Mouse (Mus musculus): ENCODE results near the gene Bbof1.

Gene Bbof1

DNA sequence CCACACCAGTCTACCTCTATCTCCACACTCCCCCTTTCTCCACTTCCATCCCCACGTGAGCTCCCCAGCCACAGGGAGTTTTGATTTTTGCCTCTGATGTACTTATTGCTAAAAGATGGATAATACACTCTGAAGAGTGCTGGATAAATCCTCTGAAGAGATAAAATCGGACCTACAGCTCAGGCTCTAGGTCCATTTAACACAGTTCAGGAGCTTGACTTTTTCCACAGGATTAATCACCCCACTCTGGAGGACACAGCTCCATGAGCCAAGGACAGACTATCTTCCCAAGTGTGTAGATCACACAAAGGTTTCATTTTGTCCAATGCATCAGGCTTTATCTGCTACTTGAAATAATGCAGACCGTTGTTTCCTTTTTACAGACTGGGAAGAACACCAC lies 8.8 kb upstream of the Bbof1 start:
- DNase-seq (ENCODE audit: low spot score in 2 of 2): no peak

DNA sequence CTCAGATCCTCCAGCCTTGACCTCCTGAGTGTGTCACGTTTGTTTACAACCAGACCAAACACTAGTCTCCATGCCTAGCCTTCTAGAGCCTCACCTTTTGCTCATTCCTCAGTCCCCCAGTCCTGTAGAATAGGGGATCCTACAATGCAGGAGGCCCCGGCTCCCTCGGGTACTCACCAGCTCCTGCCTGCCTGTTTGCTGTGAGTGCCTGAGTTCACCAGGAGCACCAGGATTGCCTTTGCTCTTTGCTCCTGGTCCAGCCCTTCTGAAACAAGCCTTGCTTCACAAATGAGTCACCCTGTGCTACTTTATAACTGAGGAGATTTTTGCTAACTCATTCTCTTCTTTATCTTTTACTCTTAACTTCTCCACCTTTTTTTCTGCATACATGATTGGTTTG lies 8.2 kb upstream of the Bbof1 start:
- DNase-seq (ENCODE audit: low spot score in 2 of 2): no peak

DNA sequence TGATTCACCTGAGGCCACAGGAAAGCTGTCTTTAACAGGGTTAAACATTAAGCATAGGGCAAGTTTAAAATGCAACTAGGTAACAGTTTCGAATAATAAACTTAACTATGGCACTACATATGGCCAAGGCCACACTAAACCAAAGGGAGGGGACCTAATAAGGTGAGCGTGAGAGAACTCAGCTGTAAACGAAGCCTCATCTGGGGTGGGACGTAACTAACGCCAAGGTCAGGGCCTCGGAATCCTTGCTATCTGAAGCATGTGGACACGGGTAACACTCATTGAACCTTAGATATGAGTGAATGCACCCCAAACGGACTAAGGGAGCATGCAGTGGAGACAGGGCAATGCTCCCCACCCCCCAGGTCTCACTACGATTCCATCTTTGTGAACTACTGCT lies 5.9 kb upstream of the Bbof1 start:
- DNase-seq (ENCODE audit: low spot score in 2 of 2): no peak

DNA sequence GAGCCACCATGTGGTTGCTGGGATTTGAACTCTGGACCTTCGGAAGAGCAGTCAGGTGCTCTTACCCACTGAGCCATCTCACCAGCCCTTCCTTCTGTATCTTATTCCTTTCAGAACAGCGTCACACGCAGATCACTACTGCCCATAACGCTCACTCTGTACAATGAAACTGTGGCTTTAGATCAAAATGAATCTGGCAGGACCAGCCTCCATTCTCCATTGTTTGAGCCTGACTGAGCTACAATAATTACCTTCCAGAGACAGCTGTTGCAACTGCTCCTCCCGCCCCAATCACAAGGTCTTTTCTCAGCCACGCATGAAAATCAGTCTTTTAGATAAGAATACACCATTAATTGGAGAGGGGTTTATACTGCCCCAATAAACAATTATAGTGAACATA lies 4.3 kb upstream of the Bbof1 start:
- no peak for DNase-seq (ENCODE audit: low spot score in 2 of 2)

DNA sequence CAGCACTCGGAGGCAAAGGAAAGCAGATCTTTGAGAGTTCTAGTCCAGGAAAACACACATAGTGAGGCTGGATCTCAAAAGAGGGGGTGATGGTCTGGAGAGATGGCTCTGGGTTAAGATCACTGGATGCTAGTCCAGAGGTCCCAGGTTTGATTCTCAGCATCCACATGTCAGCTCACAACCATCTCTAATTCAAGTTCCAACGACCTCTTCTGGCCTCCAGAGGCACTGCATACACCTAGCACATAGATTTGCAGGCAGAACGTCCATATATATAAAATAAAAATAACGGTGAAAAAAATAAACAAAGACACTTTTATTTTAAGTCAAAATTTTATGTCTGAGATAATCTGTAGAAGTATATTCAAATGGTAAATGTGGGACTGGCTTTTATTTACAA lies 1.6 kb upstream of the Bbof1 start:
- DNase-seq (ENCODE audit: low spot score in 2 of 2): no peak

DNA sequence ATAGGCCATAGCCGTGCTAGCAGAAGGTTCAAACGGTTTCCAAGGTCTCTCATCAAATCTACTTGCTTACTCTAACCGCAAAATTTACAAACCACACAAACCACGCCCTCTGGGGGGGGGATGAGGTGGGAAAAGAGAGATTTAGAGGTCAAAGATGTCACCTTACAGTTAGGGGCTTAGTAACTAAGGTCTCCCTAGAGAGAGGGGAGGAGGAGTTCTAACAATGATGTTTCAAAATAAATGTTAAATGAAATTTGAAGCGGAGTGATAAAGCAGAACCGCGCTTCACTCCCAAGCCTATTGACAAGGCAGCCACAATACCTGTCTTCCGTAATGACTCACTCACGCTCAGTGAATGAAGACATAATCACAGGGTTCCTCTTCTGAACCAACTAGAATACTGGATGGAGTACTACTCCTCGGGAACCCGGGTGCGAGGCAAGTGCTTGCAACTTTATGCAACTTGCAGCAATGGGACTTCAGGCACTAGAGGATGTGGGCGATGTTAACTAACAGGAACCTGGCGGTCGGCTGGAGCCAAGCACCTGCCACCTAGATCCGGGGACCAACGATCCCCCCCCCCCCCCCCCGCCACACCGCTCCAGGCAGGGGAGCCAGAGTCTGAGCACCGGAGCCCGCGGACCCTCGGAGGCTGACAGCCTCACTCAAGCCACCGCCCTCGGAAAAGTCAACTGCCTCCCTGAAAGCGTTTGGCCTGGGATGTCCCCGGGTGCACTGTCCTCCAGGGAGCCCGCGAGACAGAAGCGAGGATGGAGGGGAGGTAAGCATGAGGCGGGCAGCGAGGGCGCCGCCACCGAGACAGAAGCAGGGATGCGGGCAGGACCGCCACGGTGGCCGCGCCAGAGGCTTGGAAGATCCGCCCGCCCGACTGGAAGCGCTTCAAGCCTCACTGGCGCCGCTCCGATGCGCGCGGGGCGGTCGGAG lies 725 bp upstream of the Bbof1 start:
- DNase-seq (ENCODE audit: low spot score in 2 of 2): peak; percentile 21 to 60

DNA sequence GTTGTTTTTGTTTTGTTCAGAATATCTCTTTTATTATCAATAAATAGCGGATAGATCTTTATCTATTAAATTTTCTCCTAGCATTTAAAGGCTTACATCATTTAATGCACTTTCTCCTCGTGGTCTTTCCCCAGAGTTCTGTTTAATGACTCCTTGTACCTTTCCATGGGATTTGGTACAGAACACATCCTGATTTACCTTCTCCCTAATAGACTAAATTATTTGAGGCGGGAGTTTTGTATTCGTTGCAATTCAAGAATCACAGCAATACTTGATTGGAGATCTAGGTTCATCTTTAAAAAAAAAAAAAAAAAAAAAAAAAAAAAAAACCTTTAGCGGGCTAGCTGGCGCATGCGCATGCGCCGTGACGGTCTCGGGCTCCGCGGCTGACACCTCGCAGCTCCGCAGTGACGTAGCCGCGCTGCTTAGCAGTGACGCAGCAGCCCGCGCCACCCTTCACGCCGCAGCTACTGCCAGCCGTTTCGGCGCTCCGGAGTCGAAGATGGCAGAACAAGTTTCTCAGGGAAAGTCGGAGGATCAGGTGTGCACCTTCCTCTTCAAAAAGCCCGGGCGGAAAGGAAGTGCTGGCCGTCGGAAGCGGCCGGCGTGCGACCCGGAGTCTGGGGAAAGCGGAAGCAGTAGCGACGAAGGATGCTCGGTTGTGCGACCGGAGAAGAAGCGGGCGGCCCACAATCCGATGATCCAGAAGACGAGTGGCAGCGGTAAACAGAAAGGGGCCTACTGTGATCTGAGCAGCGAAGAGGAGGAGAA lies 8.1 kb downstream of the Bbof1 start, which contains the start of gene Rnf113a2:
TSS of gene Rnf113a2 (plus strand) at position 363 of the 771 bp plus-strand sequence.
- DNase-seq (ENCODE audit: low spot score in 2 of 2): peak; percentile 74 to 84

DNA sequence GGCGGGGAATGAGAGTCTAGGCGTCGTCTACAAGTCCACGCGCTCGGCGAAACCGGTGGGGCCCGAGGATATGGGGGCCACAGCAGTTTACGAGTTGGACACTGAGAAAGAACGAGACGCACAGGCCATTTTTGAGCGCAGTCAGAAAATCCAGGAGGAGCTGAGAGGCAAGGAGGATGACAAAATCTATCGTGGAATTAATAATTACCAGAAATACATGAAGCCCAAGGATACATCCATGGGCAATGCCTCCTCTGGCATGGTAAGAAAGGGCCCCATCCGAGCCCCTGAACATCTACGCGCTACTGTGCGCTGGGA lies 8.7 kb downstream of the Bbof1 start:
- DNase-seq (ENCODE audit: low spot score in 2 of 2): no peak

DNA sequence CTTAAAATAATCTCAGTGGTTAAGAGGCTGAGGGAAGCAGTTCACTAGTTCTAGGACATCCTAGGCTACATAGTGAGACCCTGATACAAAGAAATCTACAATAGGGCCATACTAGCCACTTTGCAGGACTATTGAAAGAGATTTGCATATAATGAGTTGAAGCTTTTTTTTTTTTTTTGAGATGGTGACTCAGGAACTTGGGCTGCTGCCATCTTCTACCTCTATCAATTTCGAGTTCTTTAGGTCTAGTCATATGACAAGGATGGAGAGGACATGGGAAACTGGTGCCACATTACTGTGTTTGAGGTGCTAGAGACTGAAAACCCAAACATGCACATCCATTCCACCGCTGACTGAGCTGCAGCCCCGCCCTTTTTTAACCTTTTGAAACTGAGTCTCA lies 15.1 kb downstream of the Bbof1 start:
- no peak for DNase-seq (ENCODE audit: low spot score in 2 of 2)

DNA sequence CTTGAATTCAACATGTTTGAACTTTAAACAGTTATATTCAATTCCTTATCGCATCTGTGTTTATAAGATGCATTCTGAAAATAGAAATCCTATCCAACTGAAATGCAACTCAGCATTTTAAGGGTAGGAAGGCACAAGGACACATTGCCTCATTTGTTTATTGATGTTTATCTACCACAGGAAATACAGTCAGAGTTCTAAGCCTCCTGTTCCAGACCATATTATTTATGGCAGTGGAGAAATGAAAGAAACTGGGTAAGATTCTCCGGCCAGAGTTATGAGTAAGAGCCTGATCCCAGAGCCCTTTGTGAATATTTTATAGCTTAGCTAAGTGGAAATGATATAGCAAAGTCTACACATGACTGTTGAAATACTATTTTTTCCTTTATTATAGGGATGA lies 21.0 kb downstream of the Bbof1 start:
- DNase-seq (ENCODE audit: low spot score in 2 of 2): no peak

DNA sequence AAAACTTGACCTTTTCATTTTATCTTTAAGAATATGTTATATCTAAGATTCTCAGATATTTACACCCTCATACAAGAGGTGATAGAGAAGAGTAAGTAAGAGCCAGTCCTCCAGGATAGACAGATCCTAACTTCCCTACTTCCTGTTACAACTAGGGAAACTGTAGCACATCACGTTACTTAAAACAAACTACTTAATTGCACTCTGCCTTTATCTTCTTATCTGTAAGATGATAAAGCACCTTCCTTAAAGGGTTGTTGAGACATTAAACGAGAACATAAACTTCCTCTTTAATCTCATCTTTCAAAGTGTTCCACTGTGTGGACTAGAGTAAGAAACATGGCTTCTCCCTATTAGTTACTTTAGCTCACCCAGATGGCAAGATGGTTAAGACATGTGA lies 29.8 kb downstream of the Bbof1 start:
- DNase-seq (ENCODE audit: low spot score in 2 of 2): no peak

DNA sequence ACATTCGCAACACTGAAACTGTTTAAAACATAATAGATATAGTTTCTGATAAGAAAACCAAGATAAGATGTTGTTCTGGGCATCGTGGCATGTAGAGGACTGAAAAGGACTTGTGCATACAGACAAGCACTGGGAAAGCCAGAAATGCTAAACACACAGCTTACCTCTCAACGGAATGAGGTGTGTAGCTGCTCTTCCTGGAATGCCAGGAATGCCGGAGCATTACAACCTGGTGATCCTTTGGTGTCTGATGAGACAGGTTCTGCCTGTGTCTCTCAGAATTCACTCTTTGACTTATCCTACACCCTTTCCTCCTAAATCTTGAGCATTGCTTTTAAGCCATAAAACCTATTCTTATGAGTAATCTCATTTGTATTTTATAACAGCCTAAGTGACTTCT lies 33.7 kb downstream of the Bbof1 start:
- DNase-seq (ENCODE audit: low spot score in 2 of 2): no peak

DNA sequence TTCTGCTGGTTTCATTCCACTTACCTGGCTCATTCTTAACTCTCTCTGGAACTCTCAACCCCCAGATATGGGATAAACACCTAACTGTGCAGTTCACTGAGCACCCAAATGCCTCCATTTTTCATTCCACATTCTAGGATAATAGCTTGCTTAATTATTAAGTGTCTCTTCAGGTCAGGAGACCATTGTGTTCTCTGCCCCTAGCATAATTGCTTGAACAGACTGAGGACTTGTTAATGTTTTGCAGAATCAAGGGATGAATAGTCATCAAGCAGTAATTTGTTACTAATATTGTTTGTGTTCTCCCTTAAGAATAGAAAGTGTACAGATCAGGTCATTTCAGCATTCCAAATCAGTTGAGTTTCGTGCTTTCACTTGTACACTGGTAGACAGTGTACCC lies 38.5 kb downstream of the Bbof1 start:
- DNase-seq (ENCODE audit: low spot score in 2 of 2): no peak

DNA sequence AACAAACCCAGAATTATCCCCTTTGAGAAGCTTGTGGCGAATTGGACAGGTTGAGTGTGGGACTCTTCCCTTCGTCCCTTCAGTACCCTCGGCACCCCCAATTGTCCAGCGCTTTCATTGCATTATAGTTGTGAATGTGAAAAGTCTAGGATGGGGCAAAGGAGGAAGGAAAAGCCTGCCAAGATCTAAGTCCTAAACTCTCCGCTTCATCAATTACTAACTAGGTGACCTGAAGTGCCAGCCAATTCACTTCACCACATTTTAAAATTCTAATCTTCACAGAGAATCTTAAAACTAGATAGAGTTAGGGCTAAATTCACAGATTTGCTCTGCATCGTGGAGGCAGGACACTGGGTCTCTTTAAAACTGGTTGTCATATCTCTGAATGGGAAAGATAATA lies 39.3 kb downstream of the Bbof1 start:
- DNase-seq (ENCODE audit: low spot score in 2 of 2): no peak

DNA sequence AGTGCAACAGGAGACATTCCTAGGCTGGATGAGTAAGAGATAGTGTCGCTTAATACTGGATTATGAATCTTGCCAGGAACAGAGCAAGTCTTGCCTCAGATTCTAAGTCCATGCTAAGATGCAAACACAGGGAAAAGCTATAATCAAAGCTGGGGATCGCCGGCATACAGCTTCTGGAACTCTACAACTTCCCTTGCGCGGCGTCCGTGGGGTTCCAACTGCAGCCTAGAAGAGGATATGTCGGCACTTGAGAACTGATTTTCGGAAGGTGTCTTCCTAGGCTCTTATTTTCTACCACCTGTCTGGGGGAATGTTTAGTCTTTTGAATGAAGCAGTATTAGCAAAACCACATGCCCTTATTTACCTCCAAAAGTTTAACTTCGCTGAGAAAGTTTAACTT lies 41.0 kb downstream of the Bbof1 start:
- DNase-seq (ENCODE audit: low spot score in 2 of 2): no peak

DNA sequence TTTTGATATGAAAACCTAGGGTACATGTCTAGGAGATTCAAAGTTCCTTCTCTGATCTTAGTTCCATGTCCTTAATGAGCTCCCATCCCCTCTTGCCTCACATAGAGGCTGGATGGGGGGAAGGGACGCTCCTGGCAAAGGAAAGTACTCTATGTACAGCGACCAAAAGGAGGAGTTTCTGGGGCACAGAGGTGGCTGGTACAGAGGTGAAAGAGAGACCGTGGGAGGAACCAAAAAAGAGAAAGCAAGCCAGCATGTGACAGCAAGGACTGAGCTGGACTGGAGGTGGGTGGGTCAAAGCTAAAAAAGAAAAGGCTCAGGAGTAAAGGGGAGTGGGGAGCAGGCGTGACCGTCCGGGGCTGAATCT lies 41.5 kb downstream of the Bbof1 start:
- DNase-seq (ENCODE audit: low spot score in 2 of 2): peak in 1 of 2 experiments; percentile 2

DNA sequence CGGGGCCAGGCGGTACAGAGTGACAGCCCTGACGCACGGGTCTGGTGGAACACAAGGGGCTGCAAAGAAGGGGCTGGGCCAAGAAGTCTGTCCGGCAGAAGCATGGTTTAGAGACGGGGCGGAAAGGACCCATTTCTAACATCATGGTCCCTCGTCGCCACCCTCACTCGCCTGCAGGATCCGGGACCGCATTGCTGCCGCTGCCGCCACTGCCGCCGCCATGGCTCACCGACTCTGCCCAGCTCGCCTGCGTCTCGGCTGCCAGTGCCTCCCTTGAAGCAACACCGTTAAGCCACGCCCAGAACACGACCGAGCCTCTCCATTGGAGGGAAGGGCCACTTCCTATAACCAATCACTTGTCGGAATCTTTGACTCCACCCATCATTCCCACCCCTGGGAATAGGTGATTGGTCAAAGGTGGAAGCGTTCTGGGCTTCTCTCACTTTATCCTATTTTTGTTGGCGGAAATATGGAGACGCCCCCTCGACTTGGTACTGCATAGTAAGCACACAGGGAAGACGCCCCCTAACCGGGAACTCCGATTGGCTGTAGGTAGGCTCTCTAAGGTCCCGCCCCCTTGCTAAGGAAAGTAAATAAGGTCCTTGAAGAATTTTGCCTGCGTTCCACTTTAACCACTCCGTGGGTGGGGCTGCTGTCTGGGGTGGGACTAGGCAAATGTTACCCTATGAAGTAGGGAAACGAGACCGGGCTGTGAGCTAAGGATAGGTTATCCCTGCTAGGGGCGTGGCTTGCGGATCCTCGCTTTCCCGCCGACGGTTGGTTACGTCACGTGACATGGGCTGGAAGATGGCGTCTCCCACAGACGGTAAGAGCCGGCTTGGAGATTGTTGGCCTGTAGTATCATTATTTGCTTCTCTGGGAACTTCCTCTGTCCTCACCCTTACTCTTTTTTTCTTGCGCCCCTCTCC lies 42.1 kb downstream of the Bbof1 start, which contains the start of the genes Aldh6a1 and Lin52:
TSS of gene Aldh6a1 (minus strand) at position 287 of the 929 bp plus-strand sequence.
TSS of gene Lin52 (plus strand) at position 705 of the 929 bp plus-strand sequence.
- DNase-seq (ENCODE audit: low spot score in 2 of 2): peak; percentile 88 to 91

DNA sequence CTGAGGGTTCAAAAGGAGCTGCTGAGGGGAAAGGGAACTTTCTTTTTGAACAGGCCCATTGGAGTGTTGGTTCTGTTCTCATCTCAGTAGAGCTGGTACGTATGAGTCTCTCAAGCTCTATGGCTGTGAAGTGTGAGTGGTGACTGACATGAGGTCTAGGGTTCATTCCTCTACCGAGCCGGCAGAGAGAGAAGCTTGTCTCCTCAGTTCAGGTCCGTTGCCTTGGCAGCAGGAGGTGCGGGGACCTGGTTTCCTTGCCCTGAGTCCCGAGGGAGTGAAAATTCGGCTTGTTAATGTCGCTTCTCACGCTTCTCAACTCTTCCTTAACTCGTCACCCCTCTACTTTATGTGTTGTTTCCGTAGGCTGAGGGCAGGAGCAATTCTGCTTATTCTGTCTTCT lies 42.9 kb downstream of the Bbof1 start:
- no peak for DNase-seq (ENCODE audit: low spot score in 2 of 2)

DNA sequence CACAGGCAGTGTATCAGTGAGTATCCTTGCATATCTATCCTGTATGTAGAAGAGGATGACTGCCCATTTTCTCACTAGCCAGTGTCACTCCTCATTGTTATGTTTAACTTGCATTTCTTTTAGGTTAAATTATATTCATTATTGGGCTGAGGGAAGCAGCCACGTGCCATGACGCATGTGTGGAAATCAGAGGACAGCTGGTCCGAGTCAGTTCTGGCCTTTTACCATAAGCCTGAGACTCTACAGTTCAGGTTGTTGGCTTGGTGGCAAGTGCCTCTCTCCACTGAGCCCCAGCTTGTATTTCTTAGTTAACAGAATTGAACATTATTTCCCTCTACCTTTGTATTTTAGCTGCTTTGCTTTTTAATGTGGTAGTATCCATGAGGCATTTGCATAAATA lies 48.0 kb downstream of the Bbof1 start:
- DNase-seq (ENCODE audit: low spot score in 2 of 2): no peak

DNA sequence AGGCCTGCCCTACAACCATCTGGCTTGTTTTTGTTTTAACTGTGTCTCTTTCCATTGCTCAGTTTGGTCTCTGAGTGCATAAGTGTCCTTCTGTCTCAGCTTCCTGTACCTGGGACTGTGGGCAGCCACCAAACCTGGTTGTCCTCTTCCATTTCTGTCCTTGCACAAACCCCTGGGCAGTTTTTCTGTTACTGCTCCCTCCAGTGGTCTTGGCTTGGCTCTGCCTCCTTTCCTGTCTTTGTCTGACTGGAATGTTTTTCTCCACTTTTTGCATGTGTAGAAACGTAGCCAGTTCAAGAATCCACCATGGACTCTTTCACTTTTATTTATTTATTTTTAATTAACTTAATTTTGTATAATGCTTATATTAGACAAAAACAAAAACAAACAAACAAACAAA lies 51.0 kb downstream of the Bbof1 start:
- no peak for DNase-seq (ENCODE audit: low spot score in 2 of 2)

DNA sequence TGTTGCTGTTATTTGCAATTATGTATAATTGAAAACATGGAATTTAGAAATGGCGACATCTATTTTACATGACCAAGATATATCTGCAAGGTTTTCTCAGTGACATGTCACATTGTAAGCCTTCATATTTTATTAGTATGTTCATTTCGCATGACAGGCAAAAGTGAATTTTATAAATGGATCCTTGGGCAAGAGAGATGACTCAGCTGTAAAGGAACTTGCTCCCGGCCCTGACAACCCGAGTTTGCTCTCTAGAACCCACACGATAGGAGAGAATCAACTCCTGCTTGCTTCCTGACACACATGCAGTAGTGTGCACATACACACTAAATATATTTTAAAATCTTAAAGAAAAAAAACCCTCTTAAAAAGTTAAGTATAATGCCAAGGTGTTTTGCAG lies 52.5 kb downstream of the Bbof1 start:
- DNase-seq (ENCODE audit: low spot score in 2 of 2): no peak

DNA sequence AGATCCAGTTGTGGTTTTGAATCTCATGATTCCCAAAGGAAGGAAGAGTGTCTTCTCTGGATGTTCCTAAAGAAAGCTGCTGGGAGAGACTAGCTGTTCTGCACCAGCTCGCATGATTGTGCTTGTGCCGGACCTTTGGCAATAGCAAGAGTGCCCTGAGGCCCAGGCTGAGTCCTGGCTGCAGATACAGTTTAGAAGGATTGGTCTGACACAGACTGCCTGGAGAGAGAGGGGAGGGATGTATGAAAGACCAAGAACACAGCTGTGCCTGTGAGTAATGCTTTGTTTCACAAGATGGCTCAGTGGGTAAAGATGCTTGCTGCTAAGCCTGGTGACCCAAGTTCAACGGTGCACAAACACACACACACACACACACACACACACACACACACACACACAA lies 54.0 kb downstream of the Bbof1 start:
- no peak for DNase-seq (ENCODE audit: low spot score in 2 of 2)

Measured in spleen, postnatal 14 days (tissue).